In the genomic region with DNA sequence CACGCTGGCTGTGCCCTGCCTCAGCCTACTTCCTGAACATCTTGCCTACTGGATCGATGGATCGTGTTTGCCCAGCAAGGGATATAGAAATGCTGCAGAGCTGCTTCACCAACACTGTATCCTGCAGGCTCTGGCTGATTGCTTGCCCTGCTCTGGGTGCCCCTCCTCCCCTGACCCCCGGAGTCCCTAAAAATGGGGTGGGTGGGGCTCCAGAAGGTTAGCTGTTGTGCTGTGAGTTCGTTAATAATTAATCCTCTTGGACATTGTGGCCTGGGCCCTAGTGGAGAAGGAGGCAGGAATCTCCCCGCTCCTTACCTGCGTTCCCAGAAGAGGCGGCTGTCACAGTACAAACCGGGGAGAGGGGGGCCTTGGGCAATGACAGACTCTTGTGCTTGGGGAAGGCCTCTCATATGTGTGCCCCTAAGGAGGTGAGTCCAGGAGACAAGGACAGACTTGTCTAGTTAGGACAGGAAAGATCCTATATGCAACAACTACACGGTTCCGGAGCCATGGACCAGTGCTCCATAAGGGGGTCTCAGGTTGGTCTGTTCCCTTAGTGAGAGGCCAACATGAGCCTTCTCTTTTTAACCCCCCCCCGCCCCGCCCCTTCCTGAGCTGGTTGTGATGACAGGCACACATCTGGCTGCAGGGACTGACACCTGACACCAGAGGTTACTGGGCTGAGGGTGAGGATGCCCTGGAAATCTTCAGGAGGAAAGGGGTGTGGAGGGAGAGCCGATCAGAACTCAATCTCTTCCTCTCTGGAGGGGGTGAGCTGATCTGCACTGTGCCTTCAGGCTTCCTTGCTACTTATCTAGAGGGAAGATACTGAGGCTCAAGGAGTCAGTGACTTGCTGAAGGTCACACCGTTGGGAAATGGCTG, we compare ENCODE assay signal across 9 mouse cellular contexts. TPM values are rescaled to one million over a fixed set of nuclear protein-coding genes. Genes with fewer than 3 reads are reported as not detected.
DNase-seq lines count a peak whose midpoint lies in the region; ATAC-seq and TF ChIP-seq lines count a peak whose summit lies in the region.
"Had no signal": no experiment of that assay in that cellular context is flagged by ENCODE, and none has a peak within 500 bp of the region (broad histone marks: within the 10 kb centered on the region; RNA-seq: fewer than 3 reads in every experiment).

No protein-coding gene starts in this region.

- peaks cover 6% of the 10 kb centered on the region for H3K4me1 ChIP-seq in forebrain, embryonic 15.5 days
- peaks cover 22% of the 10 kb centered on the region for H3K4me1 ChIP-seq in limb, embryonic 10.5 days
- peaks cover 9% of the 10 kb centered on the region; the same call in 1 of the 2 replicates for H3K4me1 ChIP-seq in midbrain, embryonic 12.5 days

- H3K9me3 ChIP-seq in forebrain, embryonic 15.5 days: no peaks in the 10 kb centered on the region
- H3K9me3 ChIP-seq in limb, embryonic 10.5 days (replicated peaks): no peaks in the 10 kb centered on the region
- H3K9me3 ChIP-seq in midbrain, embryonic 12.5 days: no peaks in the 10 kb centered on the region

- peak; percentile 53; the same call in 1 of the 2 replicates for ATAC-seq in forebrain, embryonic 15.5 days (replicated peaks)
- no peak for ATAC-seq in midbrain, embryonic 12.5 days (ENCODE audit: low FRiP score, low read depth)
- ATAC-seq in CD4-positive, CD25-positive, alpha-beta regulatory T cell, adult 4 months: no peak

- H3K27ac ChIP-seq in gastrocnemius, adult 2 months: peak overlapping the region; percentile 31; the same call in 1 of the 2 replicates
- no peak overlapping the region for H3K27ac ChIP-seq in forebrain, embryonic 15.5 days (replicated peaks)
- H3K27ac ChIP-seq in limb, embryonic 10.5 days: peak overlapping the region; percentile 54
- H3K27ac ChIP-seq in midbrain, embryonic 12.5 days (replicated peaks): no peak overlapping the region

- 11% methylated on average over 15 of the region's 15 CpGs for WGBS in forebrain, embryonic 15.5 days
- WGBS in limb, embryonic 10.5 days: 6% methylated on average over 15 of the region's 15 CpGs
- WGBS in midbrain, embryonic 12.5 days: 12% methylated on average over 15 of the region's 15 CpGs

- no peak for DNase-seq in gastrocnemius, adult 2 months
- no peak for DNase-seq in gastrocnemius, postnatal 10 days
- DNase-seq in limb, embryonic 10.5 days (ENCODE audit: low spot score): peak; percentile 41
- DNase-seq in cerebellum, postnatal 4 days (ENCODE audit: low spot score in 2 of 2): no peak
- DNase-seq in left cerebral cortex, adult 8-10 months (ENCODE audit: low spot score in 2 of 2): no peak

- peak overlapping the region; percentile 43 for H3K9ac ChIP-seq in forebrain, embryonic 15.5 days (replicated peaks)
- H3K9ac ChIP-seq in midbrain, embryonic 12.5 days (replicated peaks): peak overlapping the region; percentile 56

- peak overlapping the region; percentile 53 for H3K4me3 ChIP-seq in gastrocnemius, adult 2 months
- peak overlapping the region; percentile 41 for H3K4me3 ChIP-seq in forebrain, embryonic 15.5 days
- H3K4me3 ChIP-seq in limb, embryonic 10.5 days: peak overlapping the region; percentile 55
- peak overlapping the region; percentile 41 for H3K4me3 ChIP-seq in midbrain, embryonic 12.5 days

- peaks cover 11% of the 10 kb centered on the region; the same call in 1 of the 2 replicates for H3K27me3 ChIP-seq in forebrain, embryonic 15.5 days
- H3K27me3 ChIP-seq in limb, embryonic 10.5 days (ENCODE audit: low read depth, poor library complexity, severe bottlenecking): peaks cover 31% of the 10 kb centered on the region
- peaks cover 34% of the 10 kb centered on the region for H3K27me3 ChIP-seq in midbrain, embryonic 12.5 days

- H3K36me3 ChIP-seq in forebrain, embryonic 15.5 days: peaks cover 8% of the 10 kb centered on the region
- H3K36me3 ChIP-seq in limb, embryonic 10.5 days: peaks cover 27% of the 10 kb centered on the region
- peaks cover 23% of the 10 kb centered on the region for H3K36me3 ChIP-seq in midbrain, embryonic 12.5 days

- TF ChIP-seq CTCF in gastrocnemius, adult 2 months (IDR thresholded peaks at IDR 0.05): no peak

- peak overlapping the region; percentile 57 for H3K4me2 ChIP-seq in forebrain, embryonic 15.5 days (replicated peaks)
- H3K4me2 ChIP-seq in midbrain, embryonic 12.5 days (replicated peaks): peak overlapping the region; percentile 64

- intact Hi-C loops in gastrocnemius, adult 2 months (cut with DNase I): no loop called here

RNA-seq across cellular contexts. Expression of a gene that starts 0.7 kb away (rescaled TPM):
- under 1 TPM in 1 of 2 experiments, not detected in 1; 0.20 TPM for total RNA-seq in gastrocnemius, adult 2 months (2021)
- 1 to 10 TPM; 2.4 to 4.2 TPM for total RNA-seq in gastrocnemius, postnatal 10 days (2021)
- 1.5 and 2.0 TPM in 2 replicates for polyA plus RNA-seq in forebrain, embryonic 15.5 days (2015; fragmentation: Nextera tagmentation; extraction: Ambion mirVana)
- polyA plus RNA-seq in limb, embryonic 10.5 days (2016; fragmentation: Nextera tagmentation; extraction: Ambion mirVana): 0.55 and 1.8 TPM in 2 replicates
- 0.65 and 0.80 TPM in 2 replicates for polyA plus RNA-seq in midbrain, embryonic 12.5 days (2016; fragmentation: Nextera tagmentation; extraction: Ambion mirVana)
- 10 to 100 TPM; 11.1 to 12.4 (median 12.1) TPM for total RNA-seq in left cerebral cortex, adult 8-10 months (2022)
- polyA plus RNA-seq in CD4-positive, CD25-positive, alpha-beta regulatory T cell, adult 4 months (2017; shearing (Covaris generic)): not detected

RNA-seq across cellular contexts. Expression of a gene that starts 7.5 kb away (rescaled TPM):
- total RNA-seq in gastrocnemius, adult 2 months (2021): not detected
- not detected for total RNA-seq in gastrocnemius, postnatal 10 days (2021)
- not detected in 2 replicates for polyA plus RNA-seq in forebrain, embryonic 15.5 days (2015; fragmentation: Nextera tagmentation; extraction: Ambion mirVana)
- polyA plus RNA-seq in limb, embryonic 10.5 days (2016; fragmentation: Nextera tagmentation; extraction: Ambion mirVana): 0.13 and 0.25 TPM in 2 replicates
- polyA plus RNA-seq in midbrain, embryonic 12.5 days (2016; fragmentation: Nextera tagmentation; extraction: Ambion mirVana): 0.20 and 0.26 TPM in 2 replicates
- total RNA-seq in left cerebral cortex, adult 8-10 months (2022): not detected
- not detected for polyA plus RNA-seq in CD4-positive, CD25-positive, alpha-beta regulatory T cell, adult 4 months (2017; shearing (Covaris generic))
- polyA plus RNA-seq: gonadal fat pad, adult 2 months had no signal

RNA-seq across cellular contexts. Expression of a gene that starts 20.3 kb away (rescaled TPM):
- total RNA-seq in gastrocnemius, adult 2 months (2021): 10 to 100 TPM; 32.8 to 33.7 TPM
- total RNA-seq in gastrocnemius, postnatal 10 days (2021): 10 to 100 TPM; 42.0 to 44.9 TPM
- 70.5 and 71.6 TPM in 2 replicates for polyA plus RNA-seq in forebrain, embryonic 15.5 days (2015; fragmentation: Nextera tagmentation; extraction: Ambion mirVana)
- polyA plus RNA-seq in limb, embryonic 10.5 days (2016; fragmentation: Nextera tagmentation; extraction: Ambion mirVana): 106 and 115 TPM in 2 replicates
- 71.2 and 75.3 TPM in 2 replicates for polyA plus RNA-seq in midbrain, embryonic 12.5 days (2016; fragmentation: Nextera tagmentation; extraction: Ambion mirVana)
- 10 to 100 TPM; 38.5 to 47.9 (median 41.2) TPM for total RNA-seq in left cerebral cortex, adult 8-10 months (2022)
- polyA plus RNA-seq in CD4-positive, CD25-positive, alpha-beta regulatory T cell, adult 4 months (2017; shearing (Covaris generic)): 100 to 1,000 TPM in 1 of 2 experiments, 10 to 100 TPM in 1; 82.0 to 111 TPM

RNA-seq across cellular contexts. Expression of a gene that starts 47.2 kb away (rescaled TPM):
- not detected for total RNA-seq in gastrocnemius, adult 2 months (2021)
- under 1 TPM in 1 of 2 experiments, not detected in 1; 0.11 TPM for total RNA-seq in gastrocnemius, postnatal 10 days (2021)
- polyA plus RNA-seq in forebrain, embryonic 15.5 days (2015; fragmentation: Nextera tagmentation; extraction: Ambion mirVana): not detected in 2 replicates
- polyA plus RNA-seq in limb, embryonic 10.5 days (2016; fragmentation: Nextera tagmentation; extraction: Ambion mirVana): 0.06 TPM in 1 of 2 replicates, not detected in the other
- not detected in 2 replicates for polyA plus RNA-seq in midbrain, embryonic 12.5 days (2016; fragmentation: Nextera tagmentation; extraction: Ambion mirVana)
- 1 to 10 TPM in 1 of 4 experiments, under 1 TPM in 3; 0.23 to 1.0 (median 0.37) TPM for total RNA-seq in left cerebral cortex, adult 8-10 months (2022)
- polyA plus RNA-seq in CD4-positive, CD25-positive, alpha-beta regulatory T cell, adult 4 months (2017; shearing (Covaris generic)): not detected

RNA-seq across cellular contexts. Expression of a gene that starts 52.1 kb away (rescaled TPM):
- 10 to 100 TPM; 11.9 to 18.2 TPM for total RNA-seq in gastrocnemius, adult 2 months (2021)
- total RNA-seq in gastrocnemius, postnatal 10 days (2021): 10 to 100 TPM; 17.4 to 22.2 TPM
- 14.1 and 15.3 TPM in 2 replicates for polyA plus RNA-seq in forebrain, embryonic 15.5 days (2015; fragmentation: Nextera tagmentation; extraction: Ambion mirVana)
- polyA plus RNA-seq in limb, embryonic 10.5 days (2016; fragmentation: Nextera tagmentation; extraction: Ambion mirVana): 19.5 and 23.9 TPM in 2 replicates
- polyA plus RNA-seq in midbrain, embryonic 12.5 days (2016; fragmentation: Nextera tagmentation; extraction: Ambion mirVana): 23.2 and 27.0 TPM in 2 replicates
- total RNA-seq in left cerebral cortex, adult 8-10 months (2022): 10 to 100 TPM; 17.0 to 37.4 (median 23.1) TPM
- polyA plus RNA-seq in CD4-positive, CD25-positive, alpha-beta regulatory T cell, adult 4 months (2017; shearing (Covaris generic)): 10 to 100 TPM; 28.0 to 31.2 TPM

Comparison
In these comparisons a context has a peak if more than half of its experiments do, and no peak if none do; other contexts are left out.
1. H3K27ac ChIP-seq: peak in gastrocnemius, adult 2 months (single experiment) and limb, embryonic 10.5 days (single experiment); none in forebrain, embryonic 15.5 days (single experiment) and midbrain, embryonic 12.5 days (single experiment).
2. Peak in every context shown above with its lines, with median percentiles within 50 percentile points of each other: H3K4me3 ChIP-seq.